Mouse (Mus musculus) layer of hippocampus, adult 18-20 months (tissue): ENCODE data around the gene Casp8. TPM values are rescaled to one million over a fixed set of nuclear protein-coding genes. Genes with fewer than 3 reads are reported as not detected.
"Not testable (repeated sequence)": the region's sequence is repeated elsewhere in the genome, so short reads cannot be mapped to it uniquely, and the experiment has no call there.

Experiments used
- DNase-seq, 2 experiments: peaks; one replicate each; pipeline ENCODE4 v3.0.0; 2022; ENCODE audit warnings: low spot score in 2 of 2
- total RNA-seq, 2 experiments: library from RNA; stranded (reverse); gene quantifications; 2 replicates each; pipeline ENCODE4 v1.2.3; 2021

The Casp8 gene
- total RNA-seq, 2 experiments from 2014 or later: 2.0 TPM

GRCm38 (mm10) chr1:58892386-58892785, 97.2 kb downstream of the Casp8 start:
- DNase-seq: not testable (repeated sequence)

Other genes with a start within 250 kb of the Casp8 start
- gene Fam126b, start 209.1 kb upstream of the Casp8 start, total RNA-seq: 100 to 1,000 TPM; 132 to 154 TPM
- gene Ndufb3, start 209.0 kb upstream of the Casp8 start, total RNA-seq: 100 to 1,000 TPM; 117 to 121 TPM
- not detected for gene Als2cr12, start 99.4 kb upstream of the Casp8 start, total RNA-seq
- gene Cflar, start 83.9 kb upstream of the Casp8 start, total RNA-seq: 10 to 100 TPM; 41.1 to 41.5 TPM
- 100 to 1,000 TPM; 110 to 113 TPM for gene Trak2, start 178.1 kb downstream of the Casp8 start, total RNA-seq
- 10 to 100 TPM; 36.9 to 42.4 TPM for gene Stradb, start 178.1 kb downstream of the Casp8 start, total RNA-seq